Mouse (Mus musculus) G1E (cell line): ENCODE results near the gene Lman2.

Experiments
- CTCF ChIP-seq: IDR thresholded peaks from 2 replicates; pipeline ENCODE4 v1.5.1; 2012; ENCODE audit warnings: low read depth, low read length, inconsistent platforms, mixed read lengths
- GATA1 ChIP-seq: IDR thresholded peaks from 2 replicates; pipeline ENCODE4 v1.6.1; 2012; ENCODE audit warnings: borderline replicate concordance, low read length, inconsistent platforms, mixed read lengths
- POLR2AphosphoS5 ChIP-seq: IDR thresholded peaks from 2 replicates; pipeline ENCODE4 v1.6.1; 2012; ENCODE audit warnings: low read depth, low read length, inconsistent platforms; ENCODE audit not compliant: insufficient replicate concordance

- no peak for TF ChIP-seq GATA1
- TF ChIP-seq CTCF = no peak
- no peak for TF ChIP-seq POLR2AphosphoS5
Observed at GRCm38 (mm10) chr13:55362453-55363060, at the start of gene Lman2.
